Mouse (Mus musculus): ENCODE measurements at regions not wholly inside any gene's neighbourhood (a gene's known extent, or its start where the extent isn't known, plus 50 kb on each side); places are given as distances from the start of the nearest gene placed in this dataset.

- no peak for TF ChIP-seq CTCF (IDR thresholded peaks at IDR 0.05)
- no peaks in the 10 kb centered on the region for H3K36me3 ChIP-seq (ENCODE audit: insufficient read depth, low read length)
- ATAC-seq (ENCODE audit: low FRiP score) (no peak), DNase-seq (ENCODE audit: low spot score) (no peak)
- no peaks in the 10 kb centered on the region for H3K27me3 ChIP-seq (ENCODE audit: insufficient read depth, low read length)
- H3K4me3 ChIP-seq (ENCODE audit: low read depth, low read length): no peak overlapping the region
- no peaks in the 10 kb centered on the region for H3K4me1 ChIP-seq (ENCODE audit: insufficient read depth, low read length)
- H3K9ac ChIP-seq (replicated peaks; ENCODE audit: low read length, poor library complexity, severe bottlenecking): no peak overlapping the region
- no peak overlapping the region for H3K27ac ChIP-seq (ENCODE audit: low read depth, low read length)
- H3K9me3 ChIP-seq (ENCODE audit: low read length): no peaks in the 10 kb centered on the region
- WGBS: 93% methylated on average over 4 of the region's 4 CpGs
- no peak overlapping the region for H3K4me2 ChIP-seq (ENCODE audit: low read depth, low read length, poor library complexity, severe bottlenecking)
Observed at GRCm38 (mm10) chr1:80039161-80039560, 178.2 kb upstream of the Serpine2 start.

DNA sequence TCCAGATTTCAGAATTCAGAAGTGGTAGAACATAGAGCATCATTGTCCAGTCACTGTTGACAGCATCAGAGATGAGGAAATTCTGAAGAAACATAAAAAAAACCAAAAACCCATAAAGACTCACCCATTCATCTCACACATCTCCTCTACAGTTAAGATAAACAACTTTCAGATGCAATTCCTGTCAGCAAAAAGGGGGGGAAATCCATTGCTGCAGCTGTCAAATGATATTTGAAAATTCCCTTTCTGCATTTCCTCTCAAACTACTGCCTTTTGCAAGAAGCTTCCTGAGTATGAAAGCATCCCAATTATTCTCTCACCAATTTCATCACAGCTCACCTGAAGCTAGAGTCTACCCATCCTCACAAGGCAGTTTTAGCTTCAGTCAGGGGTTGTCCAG is 177.1 kb upstream of the Serpine2 start:
- no peak overlapping the region for H3K4me2 ChIP-seq (ENCODE audit: low read depth, low read length, poor library complexity, severe bottlenecking)
- no peak overlapping the region for H3K9ac ChIP-seq (replicated peaks; ENCODE audit: low read length, poor library complexity, severe bottlenecking)
- no peak overlapping the region for H3K27ac ChIP-seq (ENCODE audit: low read depth, low read length)
- ATAC-seq (ENCODE audit: low FRiP score) (no peak), DNase-seq (ENCODE audit: low spot score) (no peak)
- no peaks in the 10 kb centered on the region for H3K36me3 ChIP-seq (ENCODE audit: insufficient read depth, low read length)
- TF ChIP-seq CTCF (IDR thresholded peaks at IDR 0.05): no peak
- H3K4me3 ChIP-seq (ENCODE audit: low read depth, low read length): no peak overlapping the region
- H3K27me3 ChIP-seq (ENCODE audit: insufficient read depth, low read length): no peaks in the 10 kb centered on the region
- no peaks in the 10 kb centered on the region for H3K4me1 ChIP-seq (ENCODE audit: insufficient read depth, low read length)
- H3K9me3 ChIP-seq (ENCODE audit: low read length): no peaks in the 10 kb centered on the region

DNA sequence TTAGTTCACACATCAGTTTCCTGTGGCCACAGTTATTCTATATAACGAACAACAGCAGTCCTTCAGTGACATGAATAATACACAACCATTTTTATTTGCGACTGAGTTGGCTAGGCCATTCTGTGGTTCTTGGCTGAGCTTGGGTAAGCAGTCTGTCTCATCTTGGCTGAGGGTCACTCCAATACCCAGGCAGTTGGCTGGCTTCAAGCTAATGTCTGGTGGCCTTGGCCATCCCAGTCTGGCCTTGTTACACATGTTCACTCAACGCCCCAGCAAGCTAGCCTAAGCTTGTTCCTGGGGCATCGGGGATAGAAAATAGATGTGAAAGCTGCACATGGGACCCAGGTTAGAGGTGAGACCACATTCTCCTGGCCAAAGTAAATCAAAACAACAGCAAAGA is 175.5 kb upstream of the Serpine2 start:
- WGBS: 93% methylated on average over 4 of the region's 4 CpGs
- no peak overlapping the region for H3K4me3 ChIP-seq (ENCODE audit: low read depth, low read length)
- no peaks in the 10 kb centered on the region for H3K4me1 ChIP-seq (ENCODE audit: insufficient read depth, low read length)
- H3K9ac ChIP-seq (replicated peaks; ENCODE audit: low read length, poor library complexity, severe bottlenecking): no peak overlapping the region
- no peaks in the 10 kb centered on the region for H3K36me3 ChIP-seq (ENCODE audit: insufficient read depth, low read length)
- no peaks in the 10 kb centered on the region for H3K9me3 ChIP-seq (ENCODE audit: low read length)
- no peaks in the 10 kb centered on the region for H3K27me3 ChIP-seq (ENCODE audit: insufficient read depth, low read length)
- TF ChIP-seq CTCF (IDR thresholded peaks at IDR 0.05): no peak
- no peak overlapping the region for H3K4me2 ChIP-seq (ENCODE audit: low read depth, low read length, poor library complexity, severe bottlenecking)
- ATAC-seq (ENCODE audit: low FRiP score) (no peak), DNase-seq (ENCODE audit: low spot score) (no peak)
- no peak overlapping the region for H3K27ac ChIP-seq (ENCODE audit: low read depth, low read length)

GRCm38 (mm10) chr1:80033522-80033921 is 172.5 kb upstream of the Serpine2 start:
- DNase-seq (ENCODE audit: low spot score) (peak; percentile 9), ATAC-seq (ENCODE audit: low FRiP score) (no peak)
- no peaks in the 10 kb centered on the region for H3K4me1 ChIP-seq (ENCODE audit: insufficient read depth, low read length)
- H3K4me2 ChIP-seq (ENCODE audit: low read depth, low read length, poor library complexity, severe bottlenecking): no peak overlapping the region
- no peaks in the 10 kb centered on the region for H3K27me3 ChIP-seq (ENCODE audit: insufficient read depth, low read length)
- H3K4me3 ChIP-seq (ENCODE audit: low read depth, low read length): no peak overlapping the region
- 31% methylated on average over 6 of the region's 6 CpGs for WGBS
- H3K9me3 ChIP-seq (ENCODE audit: low read length): no peaks in the 10 kb centered on the region
- no peaks in the 10 kb centered on the region for H3K36me3 ChIP-seq (ENCODE audit: insufficient read depth, low read length)
- H3K9ac ChIP-seq (replicated peaks; ENCODE audit: low read length, poor library complexity, severe bottlenecking): no peak overlapping the region
- no peak overlapping the region for H3K27ac ChIP-seq (ENCODE audit: low read depth, low read length)
- TF ChIP-seq CTCF (IDR thresholded peaks at IDR 0.05): no peak

DNA sequence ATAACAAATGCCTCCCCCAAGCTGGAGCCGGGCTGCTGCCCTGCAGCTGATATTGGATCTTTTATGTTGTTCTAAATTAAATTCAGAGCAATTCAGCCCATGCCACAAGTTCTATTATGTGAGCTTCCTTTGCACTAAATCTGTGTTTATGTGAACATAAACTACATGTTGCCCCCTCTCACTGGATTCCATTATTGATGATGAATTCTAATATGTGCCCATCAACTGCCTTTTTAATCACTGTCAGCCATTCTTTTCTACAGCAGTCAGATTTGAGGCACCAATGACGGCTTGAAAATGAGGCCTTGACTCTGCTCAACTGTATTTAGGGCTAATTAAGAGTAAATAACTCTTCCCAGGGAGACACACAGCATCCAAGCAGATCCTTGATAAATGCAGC is 172.1 kb upstream of the Serpine2 start:
- H3K4me1 ChIP-seq (ENCODE audit: insufficient read depth, low read length): no peaks in the 10 kb centered on the region
- no peaks in the 10 kb centered on the region for H3K9me3 ChIP-seq (ENCODE audit: low read length)
- no peak overlapping the region for H3K27ac ChIP-seq (ENCODE audit: low read depth, low read length)
- ATAC-seq (ENCODE audit: low FRiP score) (no peak), DNase-seq (ENCODE audit: low spot score) (no peak)
- H3K36me3 ChIP-seq (ENCODE audit: insufficient read depth, low read length): no peaks in the 10 kb centered on the region
- no peaks in the 10 kb centered on the region for H3K27me3 ChIP-seq (ENCODE audit: insufficient read depth, low read length)
- no peak overlapping the region for H3K4me3 ChIP-seq (ENCODE audit: low read depth, low read length)
- 20% methylated on average over 2 of the region's 2 CpGs for WGBS
- H3K9ac ChIP-seq (replicated peaks; ENCODE audit: low read length, poor library complexity, severe bottlenecking): no peak overlapping the region
- no peak overlapping the region for H3K4me2 ChIP-seq (ENCODE audit: low read depth, low read length, poor library complexity, severe bottlenecking)
- no peak for TF ChIP-seq CTCF (IDR thresholded peaks at IDR 0.05)

GRCm38 (mm10) chr1:80032464-80032863 is 171.5 kb upstream of the Serpine2 start:
- Histone ChIP-seq H3K9me3 (ENCODE audit: low read length) (no peaks in the 10 kb centered on the region), H3K36me3 (ENCODE audit: insufficient read depth, low read length) (no peaks in the 10 kb centered on the region), H3K27me3 (ENCODE audit: insufficient read depth, low read length) (no peaks in the 10 kb centered on the region), H3K9ac (replicated peaks; ENCODE audit: low read length, poor library complexity, severe bottlenecking) (no peak overlapping the region), H3K4me1 (ENCODE audit: insufficient read depth, low read length) (no peaks in the 10 kb centered on the region), H3K27ac (ENCODE audit: low read depth, low read length) (no peak overlapping the region), H3K4me2 (ENCODE audit: low read depth, low read length, poor library complexity, severe bottlenecking) (no peak overlapping the region), H3K4me3 (ENCODE audit: low read depth, low read length) (no peak overlapping the region)
- DNase-seq (ENCODE audit: low spot score) (no peak), ATAC-seq (ENCODE audit: low FRiP score) (no peak)
- no peak for TF ChIP-seq CTCF (IDR thresholded peaks at IDR 0.05)

DNA sequence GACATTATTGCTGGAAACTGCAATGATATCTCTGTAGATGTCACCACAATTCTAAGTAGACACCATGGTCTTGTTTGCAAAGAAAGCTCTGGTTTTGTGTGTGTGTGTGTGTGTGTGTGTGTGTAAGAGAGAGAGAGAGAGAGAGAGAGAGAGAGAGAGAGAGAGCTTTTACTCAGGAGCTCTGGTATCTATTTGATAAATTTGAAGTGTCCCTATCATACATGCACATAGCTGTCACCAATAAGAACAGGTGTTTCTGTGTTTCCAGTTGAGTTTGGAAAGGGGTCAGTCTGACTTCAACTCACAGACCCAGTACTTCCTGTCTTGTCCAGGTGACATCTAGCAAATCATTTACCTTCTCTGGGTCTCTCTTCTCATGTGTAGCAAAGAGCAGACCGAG is 169.7 kb upstream of the Serpine2 start:
- H3K27me3 ChIP-seq (ENCODE audit: insufficient read depth, low read length): no peaks in the 10 kb centered on the region
- H3K9ac ChIP-seq (replicated peaks; ENCODE audit: low read length, poor library complexity, severe bottlenecking): no peak overlapping the region
- H3K4me1 ChIP-seq (ENCODE audit: insufficient read depth, low read length): no peaks in the 10 kb centered on the region
- no peaks in the 10 kb centered on the region for H3K9me3 ChIP-seq (ENCODE audit: low read length)
- no peaks in the 10 kb centered on the region for H3K36me3 ChIP-seq (ENCODE audit: insufficient read depth, low read length)
- DNase-seq (ENCODE audit: low spot score): no peak
- ATAC-seq (ENCODE audit: low FRiP score): no peak
- no peak overlapping the region for H3K27ac ChIP-seq (ENCODE audit: low read depth, low read length)
- no peak overlapping the region for H3K4me2 ChIP-seq (ENCODE audit: low read depth, low read length, poor library complexity, severe bottlenecking)
- TF ChIP-seq CTCF (IDR thresholded peaks at IDR 0.05): no peak
- no peak overlapping the region for H3K4me3 ChIP-seq (ENCODE audit: low read depth, low read length)
- 91% methylated on average over 1 of the region's 1 CpGs for WGBS
